Mouse (Mus musculus): ENCODE measurements at regions not wholly inside any gene's neighbourhood (a gene's known extent, or its start where the extent isn't known, plus 50 kb on each side); places are given as distances from the start of the nearest gene placed in this dataset.

DNA sequence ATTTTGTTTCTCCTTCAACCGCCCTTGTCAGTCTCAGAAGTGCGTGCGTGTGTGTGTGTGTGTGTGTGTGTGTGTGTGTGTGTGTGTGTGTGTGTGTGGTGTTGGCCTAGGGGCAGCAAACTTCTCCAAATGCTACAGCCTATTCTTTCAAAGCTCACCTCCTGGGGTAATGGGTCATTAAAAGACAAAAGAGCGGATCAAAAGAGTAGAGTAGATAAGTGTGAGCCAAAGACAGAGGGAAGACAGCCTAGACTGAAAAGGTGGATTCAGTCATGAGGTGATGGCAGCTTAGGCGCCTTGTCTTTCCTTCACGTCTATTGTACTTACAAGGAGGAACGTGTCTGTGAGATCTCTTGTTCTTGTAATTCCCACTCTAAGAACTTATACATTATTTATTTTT, 199.6 kb upstream of the Sash1 start:
- no peak for DNase-seq (ENCODE audit: low spot score in 2 of 2)

GRCm38 (mm10) chr10:9074916-9075315, 189.0 kb upstream of the Sash1 start:
- DNase-seq (ENCODE audit: low spot score in 2 of 2): no peak

DNA sequence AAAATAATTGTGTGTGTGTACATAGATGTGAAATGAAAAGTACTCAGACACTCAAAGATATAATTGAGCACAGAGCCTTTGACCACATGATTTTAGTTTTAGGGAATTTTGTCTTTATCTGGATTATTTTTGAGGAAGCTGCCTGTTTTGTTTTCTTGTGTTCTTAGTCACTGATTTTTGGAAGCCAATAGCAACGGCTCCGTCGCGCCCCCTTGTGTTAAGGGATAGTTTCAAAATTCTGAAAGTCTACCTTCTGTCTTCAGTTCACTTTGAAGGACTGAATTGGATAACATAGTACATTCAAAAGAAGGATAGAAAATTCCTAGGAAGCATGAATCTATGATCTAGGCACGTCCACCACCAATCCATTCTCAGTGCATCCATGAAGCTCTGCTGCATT, 185.8 kb upstream of the Sash1 start:
- peak in 1 of 2 experiments; percentile 26 for DNase-seq (ENCODE audit: low spot score in 2 of 2)

GRCm38 (mm10) chr10:9069608-9070190, 183.8 kb upstream of the Sash1 start:
- DNase-seq (ENCODE audit: low spot score in 2 of 2): no peak

GRCm38 (mm10) chr10:9066566-9066965, 180.7 kb upstream of the Sash1 start:
- DNase-seq (ENCODE audit: low spot score in 2 of 2): no peak

DNA sequence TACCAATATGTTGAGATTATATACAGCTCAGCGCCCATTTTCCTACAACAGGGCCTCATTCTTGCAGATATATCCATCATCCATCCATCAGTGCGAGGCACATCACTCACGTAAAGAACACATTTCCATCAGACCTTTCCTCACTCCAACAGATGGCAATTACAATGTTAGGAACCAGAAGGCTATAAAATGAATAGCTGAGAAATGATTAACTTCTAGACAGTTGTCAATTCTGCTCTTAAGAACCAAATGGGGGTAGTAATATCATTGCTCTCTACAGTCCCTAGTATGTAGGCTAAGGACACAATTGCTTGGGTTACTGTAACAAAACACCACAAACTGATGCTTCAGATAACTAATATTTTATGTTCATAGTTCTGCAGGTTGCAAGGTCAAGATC, 176.1 kb upstream of the Sash1 start:
- DNase-seq (ENCODE audit: low spot score in 2 of 2): no peak

DNA sequence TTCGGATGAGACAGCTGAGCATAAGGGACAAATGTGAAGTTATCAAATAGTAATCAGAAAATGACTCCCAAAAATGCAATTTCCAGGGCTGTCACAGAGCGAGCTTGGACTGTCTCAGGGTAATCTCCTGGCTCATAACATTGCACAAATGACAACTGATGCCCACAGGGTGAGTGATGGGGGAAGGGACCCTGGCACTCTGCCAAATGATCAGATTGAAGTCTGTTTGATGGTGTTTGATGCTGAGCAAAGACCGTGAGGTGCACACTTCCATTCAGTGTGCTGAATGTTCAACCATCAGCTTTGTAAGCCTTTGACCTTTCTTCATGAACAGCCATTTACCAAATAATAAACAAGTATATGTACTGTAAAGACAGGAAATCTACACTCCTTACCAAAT, 169.4 kb upstream of the Sash1 start:
- DNase-seq (ENCODE audit: low spot score in 2 of 2): no peak

GRCm38 (mm10) chr10:9053371-9053770, 167.5 kb upstream of the Sash1 start:
- DNase-seq (ENCODE audit: low spot score in 2 of 2): no peak

DNA sequence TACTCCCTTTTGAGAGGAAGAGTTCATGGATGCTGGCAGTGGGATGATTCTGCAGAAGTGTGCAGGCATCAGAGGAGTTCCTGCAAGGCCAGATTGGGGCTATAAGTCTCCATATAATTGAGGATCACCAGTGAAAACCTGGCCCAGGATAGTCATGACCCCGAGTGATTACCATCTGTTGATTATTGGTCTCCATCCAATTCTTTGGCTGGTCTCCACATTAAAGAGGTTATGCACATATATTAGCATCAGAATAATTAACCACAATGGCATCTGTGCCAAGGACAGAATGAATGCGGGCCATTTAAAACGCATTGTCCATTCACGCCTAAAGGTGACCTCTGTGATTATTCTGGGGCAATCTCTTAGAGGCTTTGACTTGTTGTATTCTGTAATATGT, 161.5 kb upstream of the Sash1 start:
- no peak for DNase-seq (ENCODE audit: low spot score in 2 of 2)

DNA sequence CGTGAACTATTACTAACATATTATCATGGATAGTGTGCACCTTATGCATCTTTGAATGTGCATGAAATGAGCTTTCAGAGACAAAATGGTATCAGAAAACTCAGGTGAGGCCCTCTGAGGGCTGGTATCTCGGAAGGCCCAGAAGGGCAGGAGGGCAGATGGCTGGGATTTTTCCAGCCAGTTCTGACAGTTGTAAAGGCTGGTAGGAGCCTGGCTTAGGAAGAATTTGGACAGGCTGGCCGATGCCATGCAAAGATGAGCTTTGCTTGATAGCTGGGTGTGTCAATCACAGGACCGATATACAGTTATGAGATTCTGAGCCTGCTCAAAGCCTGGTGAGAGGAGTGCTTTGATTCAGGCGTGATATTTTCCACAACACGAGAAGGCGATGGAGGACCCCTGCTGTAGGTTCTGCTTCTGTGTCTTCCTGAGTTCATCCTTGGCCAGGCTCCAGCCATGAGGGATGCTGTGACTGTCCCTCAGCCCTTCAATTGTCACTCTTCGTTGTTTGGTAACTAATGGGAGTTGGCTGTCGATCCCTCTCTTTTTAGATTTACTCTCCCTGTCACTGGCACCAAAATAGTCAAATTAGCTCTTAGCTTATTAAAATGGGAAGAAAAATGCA, 159.0 kb upstream of the Sash1 start:
- no peak for DNase-seq (ENCODE audit: low spot score in 2 of 2)

DNA sequence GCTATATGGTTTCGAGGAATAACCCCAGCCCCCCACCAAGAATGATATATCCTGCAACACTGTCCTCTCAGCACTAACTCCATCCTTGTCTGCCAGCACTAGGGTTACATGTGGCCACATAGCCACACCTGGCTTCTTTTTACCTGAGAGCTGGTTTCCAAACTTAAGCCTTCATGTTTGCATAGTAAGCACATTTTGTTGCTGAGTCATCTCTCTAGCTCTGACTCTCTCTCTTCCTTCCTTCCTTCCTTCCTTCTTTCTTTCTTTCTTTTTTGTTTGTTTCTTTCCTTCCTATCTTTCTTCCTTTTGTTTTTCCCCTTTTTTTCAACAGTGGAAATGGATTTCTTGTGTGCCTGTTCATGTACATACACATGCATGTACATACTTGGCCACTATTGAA, 157.6 kb upstream of the Sash1 start:
- no peak for DNase-seq (ENCODE audit: low spot score in 2 of 2)

DNA sequence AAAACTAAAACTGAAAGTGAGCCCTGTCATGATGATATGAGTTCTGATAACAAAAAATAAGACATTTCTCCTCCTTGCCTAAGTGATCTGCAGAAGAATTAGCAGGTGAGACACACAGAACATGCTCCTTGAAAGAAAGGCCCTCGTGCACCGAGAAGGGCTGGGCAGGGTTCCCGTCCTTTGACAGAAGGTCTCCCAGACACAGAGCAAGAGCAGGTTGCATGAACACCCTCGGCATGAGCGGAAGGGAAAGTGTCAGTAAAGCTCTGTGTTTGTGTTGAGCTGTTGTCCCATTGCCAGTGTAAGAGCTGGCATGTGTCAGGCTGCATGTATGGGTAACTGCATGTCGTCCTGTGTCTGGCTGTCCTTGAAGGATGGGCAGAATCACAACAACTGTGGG, 144.6 kb upstream of the Sash1 start:
- no peak for DNase-seq (ENCODE audit: low spot score in 2 of 2)

DNA sequence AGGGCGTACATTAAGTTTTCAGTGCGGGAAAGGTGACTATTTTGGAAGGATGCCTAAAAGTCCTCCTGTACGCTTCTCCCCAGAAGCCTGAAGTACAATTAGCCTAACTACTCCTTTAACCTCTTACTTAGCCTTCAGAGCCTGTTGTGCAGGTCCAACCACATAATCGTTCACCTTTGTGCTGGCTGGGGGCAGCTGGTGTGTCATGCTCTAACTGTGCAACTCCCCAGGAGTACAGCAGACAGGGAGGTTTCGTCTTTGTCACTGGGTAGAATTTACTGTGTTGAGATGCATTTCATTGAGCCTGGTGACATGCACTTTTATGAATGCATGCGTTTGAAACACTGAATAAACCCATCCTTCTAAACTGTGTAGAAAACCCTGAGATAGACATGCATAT, 143.6 kb upstream of the Sash1 start:
- DNase-seq (ENCODE audit: low spot score in 2 of 2): no peak

- no peak for DNase-seq (ENCODE audit: low spot score in 2 of 2)
Measured at GRCm38 (mm10) chr10:9027070-9027807, 141.4 kb upstream of the Sash1 start.

DNA sequence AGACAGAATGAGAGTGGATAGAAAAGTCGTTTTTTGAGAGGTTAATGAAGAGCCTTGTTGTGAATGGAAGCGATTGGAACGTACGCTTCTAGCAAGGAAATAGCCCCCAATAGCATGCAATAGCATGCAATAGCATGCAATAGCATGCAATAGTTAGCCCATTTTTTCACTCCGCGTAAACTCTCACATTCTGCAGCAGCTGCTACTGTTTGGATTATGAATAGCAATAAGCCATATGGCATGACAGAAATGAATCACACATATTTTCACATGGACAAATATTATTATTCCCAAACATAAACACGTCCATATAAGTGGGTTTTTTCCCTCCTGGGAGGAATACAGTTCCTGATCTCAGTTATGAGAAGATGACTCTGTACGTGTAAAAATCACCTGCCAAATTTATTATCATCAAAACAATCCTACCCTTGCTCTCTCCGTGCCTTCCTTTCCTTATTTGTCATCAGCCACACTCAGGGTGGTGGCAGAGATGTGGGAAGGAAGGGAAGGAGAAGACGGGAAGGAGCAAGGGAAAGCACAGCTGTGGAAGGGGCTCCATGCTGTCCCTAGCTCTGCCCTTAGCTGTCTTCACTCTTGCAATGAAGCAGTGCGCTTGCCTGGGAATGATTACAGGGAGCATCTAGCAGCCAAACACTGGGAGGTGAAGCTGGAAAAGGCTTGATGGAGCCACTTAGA, 129.1 kb upstream of the Sash1 start:
- no peak for DNase-seq (ENCODE audit: low spot score in 2 of 2)

DNA sequence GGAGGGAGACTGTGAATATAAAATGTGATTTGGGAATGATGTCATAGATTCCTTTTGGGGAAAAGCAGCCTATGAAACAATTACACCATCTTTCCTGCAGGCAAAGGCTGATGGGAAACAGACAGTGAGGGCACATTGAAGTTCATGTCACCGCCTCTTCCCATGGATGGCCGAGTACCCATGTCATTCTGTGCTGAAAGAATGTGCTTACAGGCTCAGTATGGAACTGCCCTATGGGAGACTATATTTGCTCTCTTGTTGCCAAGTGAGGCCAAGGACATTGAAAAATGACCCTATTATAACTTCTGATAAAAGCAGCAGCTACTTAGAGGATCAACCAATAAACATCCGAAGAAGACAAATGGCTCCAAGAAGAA, 127.7 kb upstream of the Sash1 start:
- no peak for DNase-seq (ENCODE audit: low spot score in 2 of 2)

GRCm38 (mm10) chr10:9012829-9013548, 127.1 kb upstream of the Sash1 start:
- DNase-seq (ENCODE audit: low spot score in 2 of 2): peak; percentile 11 to 67

DNA sequence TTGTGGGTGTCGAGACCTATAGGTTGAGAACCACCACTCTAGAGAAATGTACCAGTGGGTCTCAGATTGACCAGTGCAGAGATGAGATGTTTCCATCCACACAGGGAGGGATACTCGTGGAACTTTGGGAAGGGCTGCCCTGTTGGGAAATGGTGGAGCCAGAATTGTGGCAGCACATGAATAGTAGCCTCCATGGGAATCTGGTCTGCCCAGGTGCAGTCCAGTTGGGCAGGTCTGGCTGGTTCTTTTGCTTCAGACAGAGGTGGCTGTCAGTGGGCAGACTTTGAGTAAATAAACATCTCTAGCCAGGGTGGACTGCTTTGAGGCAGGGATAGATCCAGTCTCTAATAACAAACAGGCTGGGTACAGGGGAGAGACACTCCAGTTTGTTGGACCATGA, 126.0 kb upstream of the Sash1 start:
- no peak for DNase-seq (ENCODE audit: low spot score in 2 of 2)

DNA sequence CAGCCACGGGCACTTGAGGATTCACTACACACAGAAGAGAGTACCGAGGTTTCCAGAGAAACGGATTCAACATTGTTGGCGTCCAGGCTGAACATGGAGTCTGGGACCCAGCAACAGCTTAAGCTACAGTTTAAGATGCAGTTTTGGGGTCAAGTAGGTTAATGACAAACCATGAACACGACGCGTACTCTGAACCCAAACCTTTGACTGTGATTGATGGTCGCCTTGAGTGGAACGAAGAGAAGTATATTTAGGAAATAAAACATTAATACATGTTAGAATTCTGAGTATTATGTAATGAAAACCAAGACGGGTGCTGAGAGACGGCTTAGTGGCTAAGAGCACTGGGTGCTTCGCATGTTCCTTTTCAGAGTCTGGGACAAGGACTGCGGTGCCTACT, 124.3 kb upstream of the Sash1 start:
- no peak for DNase-seq (ENCODE audit: low spot score in 2 of 2)

DNA sequence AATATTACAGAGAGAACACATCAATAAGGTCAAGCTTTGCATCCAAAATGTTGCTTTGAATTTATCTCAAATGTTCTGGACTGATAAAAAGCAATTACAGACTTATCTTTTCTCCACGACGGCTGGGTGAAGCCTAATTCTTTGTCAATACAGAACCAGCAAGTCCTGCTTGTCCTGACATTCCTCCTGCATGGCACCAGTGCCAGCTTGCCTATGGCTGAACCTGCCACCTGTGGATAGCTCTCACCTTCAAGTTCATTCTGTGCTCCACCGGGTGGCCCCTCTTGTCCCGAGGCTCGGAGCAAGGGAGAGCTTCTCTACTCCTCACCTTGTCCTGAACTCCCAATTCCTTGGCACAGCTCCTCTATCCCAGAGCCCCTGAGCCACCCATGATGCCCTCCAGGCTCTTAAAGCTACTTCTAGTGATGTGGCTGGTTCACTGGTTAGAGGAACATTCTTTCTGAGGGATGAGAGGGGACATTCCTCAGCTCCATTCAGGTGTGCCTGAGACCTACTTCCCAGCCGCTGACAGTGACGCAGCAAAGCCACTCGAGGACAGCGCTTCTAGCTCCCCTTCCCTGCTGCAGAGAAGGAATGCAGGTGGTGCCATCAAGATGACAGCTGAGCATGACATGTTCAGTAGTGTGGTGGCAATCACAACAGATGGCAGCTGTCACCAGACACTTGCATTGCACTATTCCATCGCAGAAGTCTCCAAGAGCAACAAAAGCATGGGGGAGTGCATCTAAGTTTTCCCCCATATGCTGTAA, 119.5 kb upstream of the Sash1 start:
- no peak for DNase-seq (ENCODE audit: low spot score in 2 of 2)

- no peak for DNase-seq (ENCODE audit: low spot score in 2 of 2)
Measured at GRCm38 (mm10) chr10:9002261-9002660, 116.4 kb upstream of the Sash1 start.
